Mouse (Mus musculus): Measurements from ENCODE around the gene Cyp2d22. TPM values are rescaled to one million over a fixed set of nuclear protein-coding genes. Genes with fewer than 3 reads are reported as not detected.

Cyp2d22 gene
- polyA plus RNA-seq, 1 experiment from 2014 or later: 16.4 TPM

DNA sequence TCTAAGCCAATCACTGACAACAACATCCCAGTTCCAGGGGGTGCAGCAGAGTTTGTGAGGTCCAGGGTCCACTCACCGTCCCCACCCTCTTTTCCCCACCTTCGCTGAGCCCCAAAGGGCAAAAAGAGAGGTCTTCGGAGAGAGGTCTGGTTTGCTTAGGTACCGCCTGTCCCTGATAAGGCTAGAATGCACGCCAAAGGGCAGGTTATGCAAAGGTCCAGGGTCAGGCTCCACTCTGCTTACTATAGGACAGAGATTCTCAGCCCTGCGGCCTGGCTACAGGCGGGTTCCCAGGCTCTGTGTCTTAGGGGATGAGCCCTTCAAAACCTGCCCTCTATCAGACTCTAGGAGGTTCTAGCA is 569 bp downstream of the Cyp2d22 start:
- H3K4me3 ChIP-seq (replicated peaks; ENCODE audit: low read length): peak overlapping the region; percentile 61
- peak overlapping the region; percentile 79 for H3K4me2 ChIP-seq (ENCODE audit: low read depth, low read length)
- H3K9ac ChIP-seq (ENCODE audit: low read length): peak overlapping the region; percentile 79
- 0 out of 2 replicates have a peak, but pooled peaks have one; percentile 12 for ATAC-seq (ENCODE audit: insufficient read depth, low FRiP score)
- no peaks in the 10 kb centered on the region for H3K27me3 ChIP-seq (ENCODE audit: control insufficient read depth, insufficient read depth, low read length)
- H3K27ac ChIP-seq (ENCODE audit: low read length): peak overlapping the region; percentile 90
- H3K9me3 ChIP-seq (replicated peaks; ENCODE audit: control insufficient read depth, low read length): no peaks in the 10 kb centered on the region; the same call in 1 of the 2 replicates
- H3K4me1 ChIP-seq (ENCODE audit: control insufficient read depth, insufficient read depth, low read length): peaks cover 17% of the 10 kb centered on the region
- WGBS: 17% methylated on average over 7 of the region's 7 CpGs
- no peaks in the 10 kb centered on the region for H3K36me3 ChIP-seq (ENCODE audit: control insufficient read depth, insufficient read depth, low read length)

DNA sequence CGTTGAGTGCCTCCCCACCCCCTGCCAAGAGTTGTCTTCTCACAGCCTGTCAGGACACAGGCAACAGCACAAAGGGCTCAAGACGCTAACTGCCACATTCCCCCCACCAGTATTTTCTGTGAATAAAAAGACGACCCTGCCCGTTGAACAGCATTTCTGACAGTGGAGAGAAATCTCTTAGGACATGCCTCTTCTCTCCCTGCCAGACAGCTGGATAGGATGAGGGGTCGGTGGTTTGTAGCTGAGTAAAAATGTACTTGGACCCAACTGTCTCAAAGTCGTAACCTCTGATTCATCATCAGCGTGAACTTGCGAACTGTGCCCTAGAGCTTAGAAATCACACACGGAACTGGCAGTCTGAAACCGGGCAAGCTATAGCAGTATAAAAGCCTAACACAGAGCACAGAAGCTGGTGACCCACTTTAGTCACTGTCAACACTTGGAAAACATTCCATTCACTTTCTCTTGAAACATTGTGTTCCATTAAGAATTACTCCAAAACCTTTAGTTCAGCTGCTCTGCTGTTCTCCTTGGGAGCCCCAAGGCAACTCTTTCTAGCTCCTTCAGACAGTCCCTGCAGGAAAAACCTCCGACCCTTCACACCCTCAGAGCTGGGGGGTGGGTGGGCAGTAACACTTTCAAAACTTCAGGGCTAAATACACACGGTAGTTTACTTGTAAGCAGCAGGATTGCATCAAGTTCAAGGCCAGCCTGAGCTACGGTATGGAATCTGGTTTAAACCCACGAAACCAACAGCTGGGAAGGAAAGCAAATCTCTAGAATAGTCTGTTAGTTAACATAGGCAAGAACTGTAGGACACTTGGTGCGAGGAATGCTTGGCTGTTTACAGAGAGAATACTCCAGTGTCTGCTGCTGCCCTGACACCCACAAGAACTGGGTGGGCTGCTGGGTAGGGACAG is 1.5 kb downstream of the Cyp2d22 start:
- 32% methylated on average over 15 of the region's 15 CpGs for WGBS
- ATAC-seq (ENCODE audit: insufficient read depth, low FRiP score): no peak
- H3K27ac ChIP-seq (ENCODE audit: low read length): peak overlapping the region; percentile 90
- H3K9ac ChIP-seq (ENCODE audit: low read length): peak overlapping the region; percentile 8
- peak overlapping the region; percentile 25 for H3K4me3 ChIP-seq (replicated peaks; ENCODE audit: low read length)
- H3K4me2 ChIP-seq (ENCODE audit: low read depth, low read length): peak overlapping the region; percentile 79
- H3K27me3 ChIP-seq (ENCODE audit: control insufficient read depth, insufficient read depth, low read length): no peaks in the 10 kb centered on the region
- H3K36me3 ChIP-seq (ENCODE audit: control insufficient read depth, insufficient read depth, low read length): no peaks in the 10 kb centered on the region
- peaks cover 17% of the 10 kb centered on the region for H3K4me1 ChIP-seq (ENCODE audit: control insufficient read depth, insufficient read depth, low read length)
- no peaks in the 10 kb centered on the region; the same call in 1 of the 2 replicates for H3K9me3 ChIP-seq (replicated peaks; ENCODE audit: control insufficient read depth, low read length)

DNA sequence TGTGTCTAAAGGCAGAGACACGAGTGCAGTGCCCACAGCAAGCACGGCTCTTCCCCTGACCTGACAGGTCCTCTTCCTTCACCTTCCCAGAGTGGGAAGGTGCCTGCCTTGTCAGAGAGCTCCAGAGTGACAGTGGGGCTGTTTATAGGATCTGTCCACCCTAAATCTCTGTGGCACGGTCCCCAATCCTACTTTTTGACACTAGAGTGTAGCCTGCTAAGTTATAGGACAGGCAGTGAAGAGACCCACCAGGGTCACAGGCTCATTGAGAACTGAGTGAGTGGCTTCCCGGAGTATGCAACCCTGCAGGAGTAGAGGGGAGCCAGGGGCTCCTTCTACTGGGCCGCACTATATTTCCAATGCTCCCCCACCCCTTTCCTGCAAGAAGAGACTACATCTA is 2.4 kb downstream of the Cyp2d22 start:
- H3K9ac ChIP-seq (ENCODE audit: low read length): no peak overlapping the region
- ATAC-seq (ENCODE audit: insufficient read depth, low FRiP score): no peak
- H3K27ac ChIP-seq (ENCODE audit: low read length): 0 out of 2 replicates have a peak overlapping the region, but pooled peaks have one; percentile 9
- peaks cover 17% of the 10 kb centered on the region for H3K4me1 ChIP-seq (ENCODE audit: control insufficient read depth, insufficient read depth, low read length)
- no peaks in the 10 kb centered on the region for H3K9me3 ChIP-seq (replicated peaks; ENCODE audit: control insufficient read depth, low read length)
- H3K36me3 ChIP-seq (ENCODE audit: control insufficient read depth, insufficient read depth, low read length): no peaks in the 10 kb centered on the region
- no peak overlapping the region for H3K4me3 ChIP-seq (replicated peaks; ENCODE audit: low read length)
- H3K27me3 ChIP-seq (ENCODE audit: control insufficient read depth, insufficient read depth, low read length): no peaks in the 10 kb centered on the region
- WGBS: 76% methylated on average over 5 of the region's 5 CpGs
- no peak overlapping the region for H3K4me2 ChIP-seq (ENCODE audit: low read depth, low read length)

DNA sequence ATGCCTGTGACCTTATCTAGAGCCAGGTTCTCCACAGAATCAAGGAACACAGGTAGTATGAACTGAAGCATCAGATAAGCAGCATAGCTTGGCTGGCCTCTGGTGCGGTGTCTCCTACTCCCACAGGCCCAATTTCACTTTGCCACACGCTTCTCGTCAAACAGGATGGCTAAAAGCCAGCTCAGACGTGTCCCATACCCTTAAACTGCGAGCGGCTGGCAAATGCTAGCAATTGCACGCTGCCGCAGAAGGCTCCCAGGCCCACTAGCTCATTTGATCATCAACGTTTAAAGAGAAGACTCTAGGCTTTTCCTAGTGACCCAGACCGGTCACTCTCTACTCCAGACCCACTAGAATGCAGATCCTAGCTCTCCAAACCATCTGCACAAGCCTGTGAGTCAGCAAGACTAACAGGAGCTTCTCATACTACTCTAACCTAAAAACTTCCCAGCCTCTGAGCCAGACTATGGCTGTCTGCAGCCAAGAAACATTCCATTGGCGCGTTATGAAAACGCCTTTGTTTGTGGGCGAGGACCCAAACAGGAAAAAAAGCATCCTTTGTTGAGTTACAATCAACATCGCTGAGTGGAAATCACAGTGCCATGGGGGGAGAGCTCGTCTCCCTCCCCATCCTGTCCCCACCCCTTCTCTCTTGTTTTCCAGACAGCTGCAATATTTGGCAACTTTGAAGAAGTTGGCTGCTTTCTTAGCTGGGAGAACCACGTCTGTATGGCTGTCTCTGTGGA is 3.5 kb downstream of the Cyp2d22 start:
- H3K27ac ChIP-seq (ENCODE audit: low read length): peak overlapping the region; percentile 54
- H3K36me3 ChIP-seq (ENCODE audit: control insufficient read depth, insufficient read depth, low read length): no peaks in the 10 kb centered on the region
- H3K27me3 ChIP-seq (ENCODE audit: control insufficient read depth, insufficient read depth, low read length): no peaks in the 10 kb centered on the region
- no peak overlapping the region for H3K4me2 ChIP-seq (ENCODE audit: low read depth, low read length)
- ATAC-seq (ENCODE audit: insufficient read depth, low FRiP score): no peak
- H3K9me3 ChIP-seq (replicated peaks; ENCODE audit: control insufficient read depth, low read length): no peaks in the 10 kb centered on the region
- peak overlapping the region; percentile 8; the same call in 1 of the 2 replicates for H3K9ac ChIP-seq (ENCODE audit: low read length)
- peaks cover 17% of the 10 kb centered on the region for H3K4me1 ChIP-seq (ENCODE audit: control insufficient read depth, insufficient read depth, low read length)
- H3K4me3 ChIP-seq (replicated peaks; ENCODE audit: low read length): no peak overlapping the region
- 50% methylated on average over 17 of the region's 17 CpGs for WGBS

DNA sequence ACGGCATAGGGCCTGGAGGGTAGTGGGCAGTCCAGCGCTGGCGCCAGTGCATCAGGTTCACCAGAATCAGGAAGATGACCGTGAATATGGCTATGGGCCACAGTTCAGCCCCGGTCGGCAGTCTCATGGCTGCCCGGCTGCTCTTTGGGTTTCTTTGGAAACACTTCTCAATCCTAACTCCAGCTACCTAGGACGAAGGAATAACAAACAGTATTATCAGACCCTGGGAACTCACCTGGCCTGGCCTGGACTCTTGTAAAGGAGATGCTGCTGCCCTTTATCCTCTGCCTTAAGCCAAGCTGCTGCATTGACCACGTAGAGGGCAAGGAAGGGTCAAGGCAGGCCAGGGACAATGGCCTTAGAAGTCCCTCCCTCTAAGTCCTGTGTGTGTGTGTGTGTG is 4.2 kb downstream of the Cyp2d22 start:
- no peak for ATAC-seq (ENCODE audit: insufficient read depth, low FRiP score)
- Histone ChIP-seq H3K9me3 (replicated peaks; ENCODE audit: control insufficient read depth, low read length) (no peaks in the 10 kb centered on the region), H3K4me2 (ENCODE audit: low read depth, low read length) (no peak overlapping the region), H3K9ac (ENCODE audit: low read length) (no peak overlapping the region), H3K4me3 (replicated peaks; ENCODE audit: low read length) (no peak overlapping the region), H3K4me1 (ENCODE audit: control insufficient read depth, insufficient read depth, low read length) (peaks cover 16% of the 10 kb centered on the region), H3K36me3 (ENCODE audit: control insufficient read depth, insufficient read depth, low read length) (no peaks in the 10 kb centered on the region), H3K27ac (ENCODE audit: low read length) (peak overlapping the region; percentile 54; the same call in 1 of the 2 replicates), H3K27me3 (ENCODE audit: control insufficient read depth, insufficient read depth, low read length) (no peaks in the 10 kb centered on the region)
- WGBS: 86% methylated on average over 9 of the region's 9 CpGs

DNA sequence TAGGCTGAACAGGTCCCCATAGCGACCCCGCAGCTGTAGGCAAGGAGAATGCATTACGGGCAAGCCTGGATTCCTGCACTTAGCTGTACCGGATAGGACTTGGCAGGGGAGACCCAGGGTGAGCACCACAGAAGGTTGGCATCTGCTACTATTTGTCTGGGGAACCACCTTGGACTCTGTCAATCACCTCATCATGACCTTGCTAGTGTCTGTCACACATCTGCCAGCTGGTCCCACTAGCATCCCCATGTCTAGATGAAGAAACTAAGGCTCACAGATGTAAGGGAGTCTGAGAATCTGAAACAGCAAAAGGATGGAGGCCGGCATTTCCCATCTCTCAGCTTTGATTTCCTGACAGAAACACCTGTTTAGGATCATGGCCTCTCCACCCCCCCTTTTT is 5.6 kb downstream of the Cyp2d22 start:
- ATAC-seq (ENCODE audit: insufficient read depth, low FRiP score): no peak

DNA sequence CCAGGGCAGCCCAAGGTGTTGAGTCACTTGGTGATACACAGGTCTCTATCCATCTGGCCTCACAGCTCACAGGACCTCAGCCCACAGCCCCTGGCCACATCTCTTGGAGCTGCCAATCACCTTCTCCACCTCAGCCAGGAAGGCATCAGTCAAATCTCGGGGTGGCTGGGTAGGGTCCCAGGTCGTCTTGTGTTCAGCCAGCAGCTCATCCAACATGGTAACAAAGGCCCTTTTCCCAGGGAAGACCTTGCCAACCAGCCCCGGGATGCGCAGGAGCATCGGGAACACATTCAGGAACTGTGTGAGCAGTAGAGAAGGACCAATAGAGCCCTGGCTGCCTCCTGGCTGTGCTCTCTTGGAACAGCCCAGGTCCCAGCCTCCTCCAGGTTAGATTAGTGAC is 7.1 kb downstream of the Cyp2d22 start:
- H3K9me3 ChIP-seq (replicated peaks; ENCODE audit: control insufficient read depth, low read length): no peaks in the 10 kb centered on the region
- WGBS: 84% methylated on average over 5 of the region's 5 CpGs
- H3K27me3 ChIP-seq (ENCODE audit: control insufficient read depth, insufficient read depth, low read length): no peaks in the 10 kb centered on the region
- no peak overlapping the region for H3K4me2 ChIP-seq (ENCODE audit: low read depth, low read length)
- ATAC-seq (ENCODE audit: insufficient read depth, low FRiP score): no peak
- 0 out of 2 replicates have a peak, but pooled peaks cover 7% of the 10 kb centered on the region for H3K4me1 ChIP-seq (ENCODE audit: control insufficient read depth, insufficient read depth, low read length)
- no peak overlapping the region for H3K4me3 ChIP-seq (replicated peaks; ENCODE audit: low read length)
- no peaks in the 10 kb centered on the region for H3K36me3 ChIP-seq (ENCODE audit: control insufficient read depth, insufficient read depth, low read length)
- H3K27ac ChIP-seq (ENCODE audit: low read length): no peak overlapping the region
- H3K9ac ChIP-seq (ENCODE audit: low read length): no peak overlapping the region

More for the DNA sequence above, 5.6 kb downstream of the Cyp2d22 start:
- Histone ChIP-seq H3K9me3 (replicated peaks; ENCODE audit: control insufficient read depth, low read length) (no peaks in the 10 kb centered on the region), H3K4me2 (ENCODE audit: low read depth, low read length) (no peak overlapping the region), H3K9ac (ENCODE audit: low read length) (no peak overlapping the region), H3K4me1 (ENCODE audit: control insufficient read depth, insufficient read depth, low read length) (peaks cover 12% of the 10 kb centered on the region), H3K36me3 (ENCODE audit: control insufficient read depth, insufficient read depth, low read length) (no peaks in the 10 kb centered on the region), H3K27ac (ENCODE audit: low read length) (no peak overlapping the region), H3K4me3 (replicated peaks; ENCODE audit: low read length) (no peak overlapping the region), H3K27me3 (ENCODE audit: control insufficient read depth, insufficient read depth, low read length) (no peaks in the 10 kb centered on the region)
- 87% methylated on average over 5 of the region's 5 CpGs for WGBS

DNA sequence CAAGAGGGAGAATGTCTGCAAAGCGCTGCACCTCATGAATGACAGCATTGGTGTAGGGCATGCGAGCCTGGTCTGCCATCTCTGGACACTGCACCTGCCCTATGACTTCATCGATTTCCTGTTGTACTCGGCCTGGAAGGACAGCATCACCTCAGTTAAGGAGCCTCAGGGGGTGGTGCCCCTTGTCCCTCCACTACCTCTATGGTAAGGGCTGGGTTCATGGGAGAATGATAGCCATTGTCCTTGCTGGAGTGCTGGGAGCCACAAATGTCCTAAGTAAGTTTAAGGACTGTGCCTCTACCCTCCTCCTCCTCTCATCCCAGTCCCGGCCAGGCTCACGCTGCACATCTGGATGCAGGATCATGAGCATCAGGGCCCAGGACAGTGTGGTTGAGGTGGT is 7.6 kb downstream of the Cyp2d22 start:
- H3K27me3 ChIP-seq (ENCODE audit: control insufficient read depth, insufficient read depth, low read length): no peaks in the 10 kb centered on the region
- H3K4me1 ChIP-seq (ENCODE audit: control insufficient read depth, insufficient read depth, low read length): 0 out of 2 replicates have a peak, but pooled peaks cover 3% of the 10 kb centered on the region
- H3K36me3 ChIP-seq (ENCODE audit: control insufficient read depth, insufficient read depth, low read length): no peaks in the 10 kb centered on the region
- no peak overlapping the region for H3K9ac ChIP-seq (ENCODE audit: low read length)
- WGBS: 85% methylated on average over 6 of the region's 6 CpGs
- ATAC-seq (ENCODE audit: insufficient read depth, low FRiP score): no peak
- H3K27ac ChIP-seq (ENCODE audit: low read length): no peak overlapping the region
- no peak overlapping the region for H3K4me3 ChIP-seq (replicated peaks; ENCODE audit: low read length)
- H3K9me3 ChIP-seq (replicated peaks; ENCODE audit: control insufficient read depth, low read length): no peaks in the 10 kb centered on the region
- H3K4me2 ChIP-seq (ENCODE audit: low read depth, low read length): no peak overlapping the region

DNA sequence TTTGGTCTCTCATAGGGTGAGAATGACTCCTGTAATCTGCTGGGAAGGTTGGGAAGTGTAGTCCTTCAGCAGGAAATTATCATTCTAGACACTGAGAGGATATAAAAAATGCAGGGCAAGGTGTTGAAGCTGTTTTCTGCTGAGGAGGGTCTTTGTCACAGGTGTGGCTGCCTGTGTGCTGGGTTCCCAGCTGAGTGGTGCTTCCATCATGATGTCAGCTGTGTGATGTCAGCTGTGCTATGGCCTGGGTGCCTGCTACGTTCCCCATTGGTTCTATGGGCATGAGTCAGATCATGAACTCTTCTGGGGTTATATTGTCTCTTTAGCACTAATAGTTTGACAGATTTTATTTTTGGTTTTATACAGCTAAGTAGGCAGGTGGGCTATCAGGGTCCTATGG is 11.2 kb downstream of the Cyp2d22 start:
- no peaks in the 10 kb centered on the region for H3K36me3 ChIP-seq (ENCODE audit: control insufficient read depth, insufficient read depth, low read length)
- no peaks in the 10 kb centered on the region for H3K27me3 ChIP-seq (ENCODE audit: control insufficient read depth, insufficient read depth, low read length)
- no peak overlapping the region for H3K9ac ChIP-seq (ENCODE audit: low read length)
- H3K27ac ChIP-seq (ENCODE audit: low read length): no peak overlapping the region
- H3K4me3 ChIP-seq (replicated peaks; ENCODE audit: low read length): no peak overlapping the region
- H3K9me3 ChIP-seq (replicated peaks; ENCODE audit: control insufficient read depth, low read length): no peaks in the 10 kb centered on the region
- WGBS: 78% methylated on average over 1 of the region's 1 CpGs
- no peak for ATAC-seq (ENCODE audit: insufficient read depth, low FRiP score)
- no peaks in the 10 kb centered on the region for H3K4me1 ChIP-seq (ENCODE audit: control insufficient read depth, insufficient read depth, low read length)
- H3K4me2 ChIP-seq (ENCODE audit: low read depth, low read length): no peak overlapping the region
